Mouse (Mus musculus) lung, adult 2 months (tissue): ENCODE measurements around the gene Banf1.
"Not testable (repeated sequence)": the region's sequence is repeated elsewhere in the genome, so short reads cannot be mapped to it uniquely, and the experiment has no call there.

Source experiments
- CTCF ChIP-seq: fragments of 200-500 bp; IDR thresholded peaks from 2 replicates; pipeline ENCODE4 v1.5.1; 2011; ENCODE audit warnings: mild to moderate bottlenecking, low read length, control low read depth; ENCODE audit not compliant: insufficient read depth
- POLR2A ChIP-seq: fragments of 200-500 bp; IDR thresholded peaks from 2 replicates; pipeline ENCODE4 v1.6.1; 2011; ENCODE audit warnings: low read depth, mild to moderate bottlenecking, control low read depth, low read length, borderline replicate concordance; ENCODE audit errors: extremely low read depth

GRCm38 (mm10) chr19:5349502-5349873 is 17.5 kb downstream of the Banf1 start, which contains the start of gene Cst6:
- TF ChIP-seq CTCF, POLR2A: not testable (repeated sequence)
